Mouse (Mus musculus): Measurements from ENCODE around the gene Cbll1. TPM values are rescaled to one million over a fixed set of nuclear protein-coding genes. Genes with fewer than 3 reads are reported as not detected.
A peak's percentile ranks its signal among the peaks of the same experiment; 100 is the strongest.
"Not testable (repeated sequence)": the region's sequence is repeated elsewhere in the genome, so short reads cannot be mapped to it uniquely, and the experiment has no call there.

The Cbll1 gene
- polyA plus RNA-seq, 1 experiment from 2014 or later, result 14.8 TPM

- ATAC-seq (replicated peaks; ENCODE audit: low FRiP score), result no peak
- Histone ChIP-seq H3K9ac (no peak overlapping the region), H3K27me3 (no peaks in the 10 kb centered on the region), H3K36me3 (no peaks in the 10 kb centered on the region), H3K9me3 (replicated peaks) (no peaks in the 10 kb centered on the region), H3K4me3 (replicated peaks) (no peak overlapping the region), H3K4me2 (no peak overlapping the region), H3K4me1 (no peaks in the 10 kb centered on the region), H3K27ac (no peak overlapping the region)
- 72% methylated on average over 4 of the region's 4 CpGs for WGBS
These were observed 36.8 kb downstream of the Cbll1 start for GRCm38 (mm10) chr12:31462615-31463014.

GRCm38 (mm10) chr12:31461371-31461770 is 38.0 kb downstream of the Cbll1 start:
- no peak for ATAC-seq (replicated peaks; ENCODE audit: low FRiP score)
- Histone ChIP-seq H3K4me3 (replicated peaks) (no peak overlapping the region), H3K4me1 (no peaks in the 10 kb centered on the region), H3K4me2 (no peak overlapping the region), H3K9me3 (replicated peaks) (no peaks in the 10 kb centered on the region), H3K27ac (no peak overlapping the region), H3K27me3 (no peaks in the 10 kb centered on the region), H3K9ac (no peak overlapping the region), H3K36me3 (no peaks in the 10 kb centered on the region)
- 91% methylated on average over 9 of the region's 9 CpGs for WGBS

GRCm38 (mm10) chr12:31460270-31460669 is 39.1 kb downstream of the Cbll1 start:
- not testable (repeated sequence) for H3K27me3 ChIP-seq; H3K4me2 ChIP-seq; H3K27ac ChIP-seq; H3K36me3 ChIP-seq; H3K9me3 ChIP-seq (replicated peaks); ATAC-seq (replicated peaks; ENCODE audit: low FRiP score); H3K4me1 ChIP-seq; H3K9ac ChIP-seq; H3K4me3 ChIP-seq (replicated peaks)
- 54% methylated on average over 3 of the region's 3 CpGs for WGBS

GRCm38 (mm10) chr12:31458474-31458873 is 40.9 kb downstream of the Cbll1 start:
- WGBS, result 74% methylated on average over 4 of the region's 4 CpGs
- Histone ChIP-seq H3K27me3 (no peaks in the 10 kb centered on the region), H3K4me2 (no peak overlapping the region), H3K4me1 (no peaks in the 10 kb centered on the region), H3K9me3 (replicated peaks) (no peaks in the 10 kb centered on the region), H3K27ac (no peak overlapping the region), H3K4me3 (replicated peaks) (no peak overlapping the region), H3K36me3 (no peaks in the 10 kb centered on the region), H3K9ac (no peak overlapping the region)
- ATAC-seq (replicated peaks; ENCODE audit: low FRiP score), result no peak

- Histone ChIP-seq H3K4me3 (replicated peaks) (no peak overlapping the region), H3K36me3 (no peaks in the 10 kb centered on the region), H3K27me3 (no peaks in the 10 kb centered on the region), H3K4me2 (no peak overlapping the region), H3K9ac (no peak overlapping the region), H3K4me1 (no peaks in the 10 kb centered on the region), H3K9me3 (replicated peaks) (no peaks in the 10 kb centered on the region), H3K27ac (no peak overlapping the region)
- no peak for ATAC-seq (replicated peaks; ENCODE audit: low FRiP score)
- WGBS, result 88% methylated on average over 9 of the region's 9 CpGs
These were observed 43.1 kb downstream of the Cbll1 start for GRCm38 (mm10) chr12:31456271-31456670.

- Histone ChIP-seq H3K9ac (no peak overlapping the region), H3K4me2 (no peak overlapping the region), H3K27ac (no peak overlapping the region), H3K4me1 (0 out of 2 replicates have a peak, but pooled peaks cover 1% of the 10 kb centered on the region), H3K36me3 (no peaks in the 10 kb centered on the region), H3K9me3 (replicated peaks) (no peaks in the 10 kb centered on the region), H3K27me3 (no peaks in the 10 kb centered on the region), H3K4me3 (replicated peaks) (no peak overlapping the region)
- ATAC-seq (replicated peaks; ENCODE audit: low FRiP score), result no peak
- 94% methylated on average over 3 of the region's 3 CpGs for WGBS
These were observed 50.1 kb downstream of the Cbll1 start for GRCm38 (mm10) chr12:31449341-31449740.

- Histone ChIP-seq H3K27ac (no peak overlapping the region), H3K4me1 (0 out of 2 replicates have a peak, but pooled peaks cover 6% of the 10 kb centered on the region), H3K9ac (no peak overlapping the region), H3K4me2 (no peak overlapping the region), H3K4me3 (replicated peaks) (no peak overlapping the region), H3K27me3 (0 out of 2 replicates have a peak, but pooled peaks cover 8% of the 10 kb centered on the region), H3K9me3 (replicated peaks) (no peaks in the 10 kb centered on the region), H3K36me3 (no peaks in the 10 kb centered on the region)
- no peak for ATAC-seq (replicated peaks; ENCODE audit: low FRiP score)
- WGBS, result 64% methylated on average over 6 of the region's 6 CpGs
These were observed 54.6 kb downstream of the Cbll1 start for GRCm38 (mm10) chr12:31444827-31445226.

GRCm38 (mm10) chr12:31444131-31444546 is 55.3 kb downstream of the Cbll1 start:
- peak overlapping the region; percentile 19; the same call in 1 of the 2 replicates for H3K4me3 ChIP-seq (replicated peaks)

GRCm38 (mm10) chr12:31439612-31440011 is 59.8 kb downstream of the Cbll1 start:
- 72% methylated on average over 2 of the region's 2 CpGs for WGBS
- Histone ChIP-seq H3K4me1 (0 out of 2 replicates have a peak, but pooled peaks cover 6% of the 10 kb centered on the region), H3K9ac (no peak overlapping the region), H3K36me3 (no peaks in the 10 kb centered on the region), H3K27ac (no peak overlapping the region), H3K9me3 (replicated peaks) (no peaks in the 10 kb centered on the region), H3K4me2 (no peak overlapping the region), H3K27me3 (0 out of 2 replicates have a peak, but pooled peaks cover 8% of the 10 kb centered on the region), H3K4me3 (replicated peaks) (no peak overlapping the region)
- ATAC-seq (replicated peaks; ENCODE audit: low FRiP score), result no peak

More at GRCm38 (mm10) chr12:31444131-31444546, 55.3 kb downstream of the Cbll1 start:
- under 1% methylated on average over 11 of the region's 11 CpGs for WGBS
- Histone ChIP-seq H3K27me3 (0 out of 2 replicates have a peak, but pooled peaks cover 8% of the 10 kb centered on the region), H3K9ac (no peak overlapping the region), H3K4me2 (peak overlapping the region; percentile 56), H3K4me1 (0 out of 2 replicates have a peak, but pooled peaks cover 6% of the 10 kb centered on the region), H3K36me3 (no peaks in the 10 kb centered on the region), H3K9me3 (replicated peaks) (no peaks in the 10 kb centered on the region), H3K27ac (no peak overlapping the region)
- peak; percentile 64 for ATAC-seq (replicated peaks; ENCODE audit: low FRiP score)

GRCm38 (mm10) chr12:31437791-31438190 is 61.6 kb downstream of the Cbll1 start:
- no peaks in the 10 kb centered on the region for H3K4me1 ChIP-seq
- H3K27me3 ChIP-seq, result 0 out of 2 replicates have a peak, but pooled peaks cover 4% of the 10 kb centered on the region
- no peak overlapping the region for H3K4me2 ChIP-seq
- no peaks in the 10 kb centered on the region for H3K36me3 ChIP-seq
- no peaks in the 10 kb centered on the region for H3K9me3 ChIP-seq (replicated peaks)
- H3K4me3 ChIP-seq (replicated peaks), result no peak overlapping the region
- ATAC-seq (replicated peaks; ENCODE audit: low FRiP score), result no peak
- WGBS, result 82% methylated on average over 6 of the region's 6 CpGs
- no peak overlapping the region for H3K9ac ChIP-seq
- no peak overlapping the region for H3K27ac ChIP-seq

Other genes with a start within 250 kb of the Cbll1 start
- gene Lamb1, start 234.4 kb downstream of the Cbll1 start, polyA plus RNA-seq (2015; fragmentation: Nextera tagmentation; extraction: Ambion mirVana), result 134 and 144 TPM in 2 replicates
- 144 and 151 TPM in 2 replicates for gene Dld, start 148.2 kb downstream of the Cbll1 start, polyA plus RNA-seq (2015; fragmentation: Nextera tagmentation; extraction: Ambion mirVana)
- gene Slc26a3, start 108.7 kb downstream of the Cbll1 start, polyA plus RNA-seq (2015; fragmentation: Nextera tagmentation; extraction: Ambion mirVana), result 0.05 TPM in 1 of 2 replicates, not detected in the other
- gene Slc26a4, start 60.4 kb upstream of the Cbll1 start, polyA plus RNA-seq (2015; fragmentation: Nextera tagmentation; extraction: Ambion mirVana), result 0.77 and 0.99 TPM in 2 replicates
- gene Bcap29, start 135.0 kb upstream of the Cbll1 start, polyA plus RNA-seq (2015; fragmentation: Nextera tagmentation; extraction: Ambion mirVana), result 29.2 and 33.6 TPM in 2 replicates
- 12.4 and 14.6 TPM in 2 replicates for gene Dus4l, start 155.2 kb upstream of the Cbll1 start, polyA plus RNA-seq (2015; fragmentation: Nextera tagmentation; extraction: Ambion mirVana)
- 27.9 and 29.1 TPM in 2 replicates for gene Cog5, start 155.3 kb upstream of the Cbll1 start, polyA plus RNA-seq (2015; fragmentation: Nextera tagmentation; extraction: Ambion mirVana)
- 0.35 and 1.3 TPM in 2 replicates for gene Gpr22, start 214.3 kb upstream of the Cbll1 start, polyA plus RNA-seq (2015; fragmentation: Nextera tagmentation; extraction: Ambion mirVana)